Mouse (Mus musculus) forebrain, embryonic 12.5 days (tissue): ENCODE measurements at regions not wholly inside any gene's neighbourhood (a gene's known extent, or its start where the extent isn't known, plus 50 kb on each side); places are given as distances from the start of the nearest gene placed in this dataset.

Experiments
- ATAC-seq: fragments of 200-750 bp; cut with Nextera tagmentation; 2 replicates; pipeline ENCODE4 v1.8.0; 2017; ENCODE audit warnings: moderate TSS enrichment; ENCODE audit not compliant: low FRiP score
- H3K27ac ChIP-seq: fragments of 300-500 bp; sonication (generic); 2 replicates; pipeline ENCODE4 v1.5.1; 2016; ENCODE audit warnings: mild to moderate bottlenecking
- H3K27me3 ChIP-seq: fragments of 300-500 bp; sonication (generic); 2 replicates; pipeline ENCODE4 v1.6.1; 2016; ENCODE audit warnings: mild to moderate bottlenecking
- H3K36me3 ChIP-seq: fragments of 300-500 bp; sonication (generic); replicated peaks from 2 replicates; pipeline ENCODE4 v1.6.1; 2016; ENCODE audit warnings: mild to moderate bottlenecking
- H3K4me1 ChIP-seq: fragments of 300-500 bp; sonication (generic); 2 replicates; pipeline ENCODE4 v1.6.1; 2016
- H3K4me2 ChIP-seq: fragments of 300-500 bp; sonication (generic); 2 replicates; pipeline ENCODE4 v1.6.1; 2016; ENCODE audit warnings: mild to moderate bottlenecking, moderate library complexity
- H3K4me3 ChIP-seq: fragments of 300-500 bp; sonication (generic); replicated peaks from 2 replicates; pipeline ENCODE4 v1.5.1; 2016; ENCODE audit warnings: mild to moderate bottlenecking
- H3K9ac ChIP-seq: fragments of 300-500 bp; sonication (generic); 2 replicates; pipeline ENCODE4 v1.6.1; 2016; ENCODE audit warnings: mild to moderate bottlenecking
- H3K9me3 ChIP-seq: fragments of 300-500 bp; sonication (generic); 2 replicates; pipeline ENCODE4 v1.6.1; 2016
- WGBS: fragments of 180-500 bp; shearing (Covaris S2); methylation state at CpG from one replicate; pipeline ENCODE4 v1.1.7; 2016; 5-methylcytosine and 5-hydroxymethylcytosine counted together

DNA sequence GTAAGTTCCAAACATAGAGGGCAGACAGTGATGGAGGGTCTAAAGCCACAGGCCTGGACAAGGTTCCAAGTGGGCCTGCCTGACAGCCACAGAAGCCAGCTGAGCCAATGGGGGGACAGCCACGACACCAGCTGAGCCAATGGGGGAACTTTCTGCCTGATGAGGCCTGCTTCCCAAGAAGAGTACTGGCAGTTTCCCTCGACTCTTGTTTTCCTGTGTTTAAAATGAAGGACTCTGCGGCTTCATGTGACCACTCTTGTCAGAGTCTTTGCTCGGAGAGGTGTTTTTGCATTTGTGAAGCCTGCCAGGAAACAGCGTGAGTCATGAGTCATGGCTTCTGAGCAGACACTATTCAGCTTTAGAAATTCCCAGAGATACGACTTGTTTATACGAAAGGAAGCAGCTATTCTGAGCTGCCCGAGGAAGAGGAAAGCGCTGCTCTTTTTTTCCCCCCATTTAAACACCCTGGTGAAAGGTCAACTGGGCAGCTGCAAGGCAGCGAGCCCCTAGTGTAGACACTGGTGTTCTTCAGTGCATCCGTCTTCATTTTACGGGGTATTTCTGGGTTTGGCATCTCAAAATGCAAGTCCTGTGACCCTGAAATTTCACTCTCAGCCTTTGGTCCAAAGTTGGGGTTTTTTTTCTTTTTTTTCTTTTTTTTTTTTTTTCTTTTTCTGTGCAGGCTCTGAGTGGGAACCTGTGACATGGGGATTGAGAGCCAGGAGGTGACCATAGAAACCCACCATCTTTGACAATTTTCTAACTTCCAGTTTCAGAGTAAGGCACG is 183.5 kb upstream of the Klf7 start:
- WGBS = 56% methylated on average over 13 of the region's 13 CpGs
- Histone ChIP-seq H3K4me1 (peaks cover 23% of the 10 kb centered on the region), H3K4me2 (no peak overlapping the region), H3K9ac (no peak overlapping the region), H3K27me3 (0 out of 2 replicates have a peak, but pooled peaks cover 4% of the 10 kb centered on the region), H3K4me3 (no peak overlapping the region), H3K9me3 (no peaks in the 10 kb centered on the region), H3K27ac (peak overlapping the region; percentile 59; the same call in 1 of the 2 replicates), H3K36me3 (no peaks in the 10 kb centered on the region)
- no peak for ATAC-seq

DNA sequence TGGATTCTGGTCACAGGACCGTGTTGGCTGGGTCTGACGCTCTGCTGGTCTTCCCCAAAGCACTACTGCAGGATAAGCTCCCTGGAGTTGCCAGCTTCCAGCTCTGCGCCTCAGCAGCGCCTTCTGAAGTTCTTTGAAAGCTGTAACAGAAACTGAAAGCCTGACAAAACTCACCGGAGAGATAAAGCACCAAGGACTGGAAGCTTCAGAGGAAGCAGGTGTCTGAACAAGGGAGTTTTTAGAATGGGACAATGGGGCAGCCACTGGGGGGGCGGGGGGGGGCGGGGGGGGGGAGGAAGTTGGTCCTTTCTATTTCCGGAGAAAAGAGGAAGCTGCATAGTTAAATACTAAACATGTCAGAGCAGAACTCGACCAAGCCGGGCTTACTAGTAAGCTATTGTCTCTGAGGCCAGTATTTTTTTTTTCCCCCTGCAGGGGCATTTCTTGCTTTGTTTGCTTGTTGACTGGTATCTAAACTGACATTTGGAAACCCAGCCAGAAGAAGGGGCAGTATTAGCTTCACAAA is 180.8 kb upstream of the Klf7 start:
- peaks cover 27% of the 10 kb centered on the region for H3K4me1 ChIP-seq
- H3K36me3 ChIP-seq = no peaks in the 10 kb centered on the region
- peak overlapping the region; percentile 37 for H3K4me2 ChIP-seq
- H3K9ac ChIP-seq = no peak overlapping the region
- H3K27ac ChIP-seq = no peak overlapping the region
- no peak for ATAC-seq
- 5% methylated on average over 8 of the region's 10 CpGs for WGBS
- peak overlapping the region; percentile 14; the same call in 1 of the 2 replicates for H3K4me3 ChIP-seq
- H3K9me3 ChIP-seq = no peaks in the 10 kb centered on the region
- 0 out of 2 replicates have a peak, but pooled peaks cover 4% of the 10 kb centered on the region for H3K27me3 ChIP-seq

DNA sequence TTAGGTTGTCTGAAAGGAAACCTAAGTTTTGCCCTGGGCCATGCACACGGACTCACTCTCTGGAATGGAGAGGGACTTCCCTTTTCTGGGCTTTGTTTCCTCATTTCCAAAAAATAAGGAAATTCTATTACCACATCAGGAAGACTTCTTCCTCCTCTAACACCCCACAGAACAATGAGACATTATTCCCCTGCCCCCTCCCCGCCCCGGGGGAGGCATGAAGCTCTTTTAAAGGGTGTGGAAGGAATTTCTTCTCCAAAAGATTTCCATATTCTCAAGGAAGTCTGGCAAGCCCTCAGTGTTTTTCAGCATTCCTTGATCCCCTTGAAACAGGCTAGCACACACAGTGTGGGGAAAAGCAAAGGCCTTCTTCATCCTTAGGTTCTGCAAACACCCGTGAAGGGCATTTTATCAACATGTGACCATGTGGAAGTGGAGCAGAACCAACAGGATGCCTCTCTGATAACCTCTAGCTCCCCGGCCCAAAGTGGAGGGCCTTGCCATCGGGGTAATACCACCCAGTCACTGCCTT is 179.5 kb upstream of the Klf7 start:
- Histone ChIP-seq H3K9me3 (no peaks in the 10 kb centered on the region), H3K27ac (no peak overlapping the region), H3K4me1 (peaks cover 25% of the 10 kb centered on the region), H3K4me3 (no peak overlapping the region), H3K4me2 (no peak overlapping the region), H3K36me3 (no peaks in the 10 kb centered on the region), H3K9ac (no peak overlapping the region), H3K27me3 (0 out of 2 replicates have a peak, but pooled peaks cover 4% of the 10 kb centered on the region)
- no peak for ATAC-seq
- WGBS = 74% methylated on average over 6 of the region's 6 CpGs

DNA sequence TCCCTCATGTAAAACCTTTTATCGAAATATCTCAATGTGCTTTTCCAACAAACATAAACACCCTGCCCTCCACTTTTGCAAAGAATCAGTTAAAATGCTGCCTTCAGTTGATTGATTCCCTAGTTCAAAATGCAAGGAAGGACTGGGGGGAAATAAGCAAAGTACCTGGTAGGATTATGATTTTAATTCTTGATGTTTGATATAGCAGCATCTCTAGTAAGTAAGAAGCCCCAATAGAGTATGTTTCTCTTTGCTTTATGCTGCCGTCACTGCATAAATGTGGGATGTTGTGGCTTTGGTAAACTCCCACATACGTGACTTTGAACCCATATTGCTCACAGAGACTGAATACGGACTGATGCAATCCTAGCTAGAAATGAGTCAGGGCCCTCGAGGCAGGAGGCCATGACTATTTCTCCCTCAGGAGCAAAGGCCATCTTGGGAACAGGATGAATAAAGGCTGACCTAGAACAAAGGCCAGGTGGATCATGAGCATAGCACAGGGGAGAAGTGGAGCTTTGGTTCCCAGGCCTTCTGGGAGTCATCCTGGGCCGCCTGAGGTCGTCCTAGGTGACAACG is 179.0 kb upstream of the Klf7 start:
- 84% methylated on average over 8 of the region's 8 CpGs for WGBS
- Histone ChIP-seq H3K4me2 (no peak overlapping the region), H3K9me3 (no peaks in the 10 kb centered on the region), H3K36me3 (no peaks in the 10 kb centered on the region), H3K27ac (no peak overlapping the region), H3K4me3 (no peak overlapping the region), H3K4me1 (peaks cover 25% of the 10 kb centered on the region), H3K9ac (no peak overlapping the region), H3K27me3 (0 out of 2 replicates have a peak, but pooled peaks cover 4% of the 10 kb centered on the region)
- no peak for ATAC-seq

DNA sequence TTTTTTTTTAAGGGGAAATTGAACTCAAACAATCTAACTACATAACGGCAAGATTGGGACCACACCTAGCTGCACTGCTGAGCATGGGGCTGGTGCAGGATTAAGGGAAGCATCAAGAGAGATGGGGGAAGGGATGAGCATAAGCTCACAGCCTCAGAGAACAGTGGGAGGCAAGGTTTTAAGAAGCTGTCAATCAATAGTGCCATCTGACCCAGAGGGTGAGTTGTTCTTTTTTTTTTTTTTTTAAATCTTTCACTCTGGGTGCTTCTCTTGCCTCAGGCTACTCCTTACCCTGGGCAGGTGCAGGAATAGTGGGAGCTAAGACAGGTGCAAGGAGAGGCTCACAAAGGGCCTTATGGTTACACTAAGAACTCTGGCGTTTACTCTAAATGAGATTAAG is 176.9 kb upstream of the Klf7 start:
- Histone ChIP-seq H3K4me2 (no peak overlapping the region), H3K27ac (no peak overlapping the region), H3K4me1 (peaks cover 23% of the 10 kb centered on the region; the same call in 1 of the 2 replicates), H3K4me3 (no peak overlapping the region), H3K9me3 (no peaks in the 10 kb centered on the region), H3K27me3 (no peaks in the 10 kb centered on the region), H3K9ac (no peak overlapping the region), H3K36me3 (no peaks in the 10 kb centered on the region)
- no peak for ATAC-seq
- WGBS = 11% methylated on average over 2 of the region's 2 CpGs

DNA sequence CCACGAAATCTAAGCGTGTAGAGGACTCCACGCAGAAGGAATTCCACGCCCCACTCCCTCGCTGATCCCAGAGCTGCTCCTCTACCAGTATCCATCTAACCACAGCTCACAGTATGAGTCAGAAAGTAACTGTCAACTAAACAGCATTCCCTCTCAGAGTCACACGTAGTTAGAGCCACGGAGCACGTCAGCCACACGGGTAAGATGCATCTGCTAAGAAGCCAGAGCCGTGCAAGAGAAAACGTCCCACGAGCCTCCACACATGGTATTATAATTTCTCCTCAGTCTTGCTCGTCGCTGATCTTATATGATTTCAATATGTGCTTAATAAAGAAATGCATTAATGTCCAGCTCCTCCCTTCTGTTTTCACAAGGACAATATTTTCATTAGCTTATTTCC is 176.1 kb upstream of the Klf7 start:
- Histone ChIP-seq H3K9ac (no peak overlapping the region), H3K4me3 (no peak overlapping the region), H3K27ac (no peak overlapping the region), H3K36me3 (no peaks in the 10 kb centered on the region), H3K27me3 (no peaks in the 10 kb centered on the region), H3K4me2 (no peak overlapping the region), H3K4me1 (peaks cover 22% of the 10 kb centered on the region; the same call in 1 of the 2 replicates), H3K9me3 (no peaks in the 10 kb centered on the region)
- no peak for ATAC-seq
- 89% methylated on average over 14 of the region's 14 CpGs for WGBS

DNA sequence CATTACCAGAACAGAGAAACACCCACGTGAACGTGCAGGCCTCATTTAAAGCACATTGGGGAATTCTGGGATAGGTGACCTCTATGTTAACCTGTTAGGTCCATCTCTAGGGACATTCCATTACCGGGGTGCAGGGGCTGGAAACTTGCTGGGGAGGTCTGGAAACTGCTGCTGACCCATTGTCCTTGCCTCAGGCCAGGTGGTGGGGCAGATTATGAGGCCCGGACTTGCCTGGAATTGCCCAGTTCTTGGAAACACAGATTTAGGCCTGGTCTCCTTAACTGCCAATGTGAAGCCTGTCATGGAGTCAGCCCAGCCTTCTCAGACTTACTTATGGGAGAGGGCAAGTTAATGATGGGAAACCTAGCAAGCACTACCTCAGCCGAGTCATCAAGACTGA is 175.3 kb upstream of the Klf7 start:
- Histone ChIP-seq H3K9ac (no peak overlapping the region), H3K4me1 (peaks cover 16% of the 10 kb centered on the region; the same call in 1 of the 2 replicates), H3K36me3 (no peaks in the 10 kb centered on the region), H3K27ac (no peak overlapping the region), H3K27me3 (no peaks in the 10 kb centered on the region), H3K4me2 (no peak overlapping the region), H3K9me3 (no peaks in the 10 kb centered on the region), H3K4me3 (no peak overlapping the region)
- 87% methylated on average over 5 of the region's 5 CpGs for WGBS
- ATAC-seq = no peak

DNA sequence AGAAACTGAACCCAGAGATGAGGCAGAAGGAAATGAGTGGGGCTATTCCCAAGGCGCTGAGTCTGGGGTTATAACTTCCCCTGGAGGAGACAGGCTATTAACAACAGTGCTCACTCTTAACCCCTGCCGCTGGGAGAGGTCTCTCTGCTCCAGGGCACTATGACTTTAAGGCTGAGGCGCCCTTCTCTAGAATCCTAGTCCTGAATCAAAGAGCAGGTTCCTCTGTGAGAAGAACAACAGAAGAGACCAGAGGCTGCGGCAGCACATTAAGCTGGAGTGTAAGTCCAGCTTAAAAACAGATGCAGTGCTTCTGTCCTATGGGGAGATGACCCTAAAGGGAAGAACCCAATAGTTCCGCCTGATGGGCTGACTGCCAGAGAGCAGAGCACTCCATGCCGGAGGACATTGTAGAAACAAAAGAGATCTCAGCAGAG is 173.4 kb upstream of the Klf7 start:
- Histone ChIP-seq H3K27ac (no peak overlapping the region), H3K4me1 (peaks cover 16% of the 10 kb centered on the region; the same call in 1 of the 2 replicates), H3K9me3 (no peaks in the 10 kb centered on the region), H3K36me3 (no peaks in the 10 kb centered on the region), H3K4me3 (no peak overlapping the region), H3K4me2 (no peak overlapping the region), H3K27me3 (no peaks in the 10 kb centered on the region), H3K9ac (no peak overlapping the region)
- WGBS = 41% methylated on average over 6 of the region's 6 CpGs
- ATAC-seq = no peak

DNA sequence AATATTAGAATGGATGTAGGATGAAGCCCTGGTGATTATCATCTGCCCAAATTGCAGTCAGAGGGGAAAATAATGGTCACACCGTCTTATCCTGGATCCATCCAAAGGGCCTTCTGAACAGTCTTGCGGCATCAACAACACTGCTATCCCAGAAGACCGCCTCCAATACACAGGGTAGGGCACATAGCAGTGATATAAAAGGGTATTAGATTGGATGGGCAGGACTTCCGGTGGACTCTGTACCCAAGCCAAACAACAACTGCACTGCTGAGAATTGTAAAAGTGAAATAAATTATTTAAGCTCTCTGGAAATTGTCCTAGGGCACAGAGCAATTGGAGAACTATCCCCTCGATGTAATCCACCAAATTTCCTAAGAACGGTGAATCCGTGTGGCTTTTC is 173.0 kb upstream of the Klf7 start:
- Histone ChIP-seq H3K36me3 (no peaks in the 10 kb centered on the region), H3K4me2 (no peak overlapping the region), H3K27ac (no peak overlapping the region), H3K9me3 (no peaks in the 10 kb centered on the region), H3K9ac (no peak overlapping the region), H3K4me3 (no peak overlapping the region), H3K27me3 (no peaks in the 10 kb centered on the region), H3K4me1 (peaks cover 16% of the 10 kb centered on the region; the same call in 1 of the 2 replicates)
- ATAC-seq = no peak
- 84% methylated on average over 7 of the region's 7 CpGs for WGBS

DNA sequence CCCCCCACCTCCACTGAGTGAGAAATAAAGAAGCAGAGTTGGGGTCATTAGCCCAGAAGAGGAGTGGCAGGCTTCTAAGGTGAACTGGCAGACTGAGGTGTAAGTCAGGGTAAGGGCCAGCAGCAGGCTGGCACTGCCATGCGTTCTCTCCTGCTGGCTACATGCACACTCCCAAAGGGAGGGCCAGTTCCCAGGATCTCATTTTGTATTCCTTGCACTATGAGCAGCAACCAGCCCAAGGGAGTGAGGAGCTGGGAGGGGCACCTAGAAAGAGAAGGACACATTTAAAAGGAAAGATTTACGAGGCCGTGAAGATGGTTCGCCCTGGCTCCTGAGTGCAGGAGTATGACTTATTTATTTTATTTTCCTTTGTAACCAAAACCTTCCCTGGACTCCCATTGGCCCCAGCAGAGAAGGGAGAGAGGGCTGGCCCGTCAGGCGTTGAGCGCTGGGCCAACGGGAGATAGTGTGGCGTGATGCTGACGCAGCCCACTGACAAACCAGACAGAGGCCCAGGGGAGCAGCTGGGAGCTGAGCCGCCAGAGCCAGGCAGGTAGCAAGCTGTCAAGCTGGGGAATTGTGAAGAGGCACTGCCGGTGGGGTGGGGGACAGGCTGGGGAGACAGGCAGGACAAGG is 166.8 kb upstream of the Klf7 start:
- H3K4me3 ChIP-seq = no peak overlapping the region
- H3K27me3 ChIP-seq = no peaks in the 10 kb centered on the region
- no peaks in the 10 kb centered on the region for H3K9me3 ChIP-seq
- H3K4me1 ChIP-seq = no peaks in the 10 kb centered on the region
- no peak overlapping the region for H3K4me2 ChIP-seq
- no peak overlapping the region for H3K9ac ChIP-seq
- no peak overlapping the region for H3K27ac ChIP-seq
- ATAC-seq = peak; percentile 49; the same call in 1 of the 2 replicates
- no peaks in the 10 kb centered on the region for H3K36me3 ChIP-seq
- 55% methylated on average over 12 of the region's 12 CpGs for WGBS

DNA sequence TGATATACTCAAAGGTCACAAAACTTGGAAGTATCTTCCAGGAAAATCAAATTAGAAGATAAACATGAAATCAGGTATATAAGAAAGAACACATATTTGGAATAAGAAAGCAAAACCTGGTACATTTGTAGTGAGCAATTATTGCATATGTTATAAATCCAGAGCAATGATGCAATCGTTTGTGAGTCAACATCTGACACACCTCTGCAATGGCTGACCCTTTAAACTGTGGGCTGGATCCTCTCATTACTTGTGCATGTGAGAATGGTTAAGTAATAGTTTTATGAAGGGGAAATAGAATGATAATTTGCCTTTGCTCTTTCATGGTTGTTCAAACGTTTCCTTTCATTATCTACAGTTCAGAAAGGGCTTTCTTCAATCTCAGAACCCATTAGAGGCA is 165.0 kb upstream of the Klf7 start:
- Histone ChIP-seq H3K4me1 (no peaks in the 10 kb centered on the region), H3K27ac (no peak overlapping the region), H3K9ac (no peak overlapping the region), H3K27me3 (no peaks in the 10 kb centered on the region), H3K4me3 (no peak overlapping the region), H3K9me3 (no peaks in the 10 kb centered on the region), H3K36me3 (no peaks in the 10 kb centered on the region), H3K4me2 (no peak overlapping the region)
- ATAC-seq = no peak
- 83% methylated on average over 2 of the region's 2 CpGs for WGBS

DNA sequence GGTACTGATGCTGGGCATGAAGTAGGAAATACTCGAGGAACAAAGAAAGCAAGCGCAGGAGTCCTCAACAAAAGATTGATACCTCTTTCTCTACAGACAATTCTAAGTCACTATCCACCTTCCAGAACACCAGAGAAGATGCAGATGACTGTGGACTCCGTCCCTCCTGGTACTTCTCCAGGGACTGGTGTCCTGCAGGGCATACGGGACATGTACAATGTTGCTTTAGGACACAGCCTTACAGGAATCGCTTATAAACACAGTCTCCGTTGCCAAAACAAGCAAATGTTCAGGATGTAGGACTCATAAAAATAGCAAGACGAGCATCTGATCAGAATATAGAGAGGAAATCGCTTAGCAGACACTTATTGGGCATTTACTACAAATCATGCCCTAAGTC is 162.6 kb upstream of the Klf7 start:
- 90% methylated on average over 8 of the region's 8 CpGs for WGBS
- Histone ChIP-seq H3K9ac (no peak overlapping the region), H3K4me1 (no peaks in the 10 kb centered on the region)

More for the DNA sequence above, 162.6 kb upstream of the Klf7 start:
- Histone ChIP-seq H3K4me3 (no peak overlapping the region), H3K9me3 (no peaks in the 10 kb centered on the region), H3K27me3 (no peaks in the 10 kb centered on the region), H3K36me3 (no peaks in the 10 kb centered on the region), H3K27ac (no peak overlapping the region), H3K4me2 (no peak overlapping the region)
- no peak for ATAC-seq
